Mouse (Mus musculus) liver, postnatal 0 days (tissue): Measurements from ENCODE around the gene Psen2.
A peak's percentile ranks its signal among the peaks of the same experiment; 100 is the strongest.

Experiments
- CTCF ChIP-seq: sonication (generic); IDR thresholded peaks from 2 replicates; pipeline ENCODE4 v1.5.1; 2016; ENCODE audit warnings: antibody characterized with exemption, low read depth
- EP300 ChIP-seq: IDR thresholded peaks from 2 replicates; pipeline ENCODE4 v1.6.1; 2016; ENCODE audit warnings: antibody characterized with exemption, low read depth, mild to moderate bottlenecking

GRCm38 (mm10) chr1:180181966-180182319 is 81.3 kb downstream of the Psen2 start:
- TF ChIP-seq EP300: no peak
- TF ChIP-seq CTCF: peak; percentile 39
